Mouse (Mus musculus): ENCODE data around the gene Dhfr.
"Not testable (repeated sequence)": the region's sequence is repeated elsewhere in the genome, so short reads cannot be mapped to it uniquely, and the experiment has no call there.

Gene Dhfr

DNA sequence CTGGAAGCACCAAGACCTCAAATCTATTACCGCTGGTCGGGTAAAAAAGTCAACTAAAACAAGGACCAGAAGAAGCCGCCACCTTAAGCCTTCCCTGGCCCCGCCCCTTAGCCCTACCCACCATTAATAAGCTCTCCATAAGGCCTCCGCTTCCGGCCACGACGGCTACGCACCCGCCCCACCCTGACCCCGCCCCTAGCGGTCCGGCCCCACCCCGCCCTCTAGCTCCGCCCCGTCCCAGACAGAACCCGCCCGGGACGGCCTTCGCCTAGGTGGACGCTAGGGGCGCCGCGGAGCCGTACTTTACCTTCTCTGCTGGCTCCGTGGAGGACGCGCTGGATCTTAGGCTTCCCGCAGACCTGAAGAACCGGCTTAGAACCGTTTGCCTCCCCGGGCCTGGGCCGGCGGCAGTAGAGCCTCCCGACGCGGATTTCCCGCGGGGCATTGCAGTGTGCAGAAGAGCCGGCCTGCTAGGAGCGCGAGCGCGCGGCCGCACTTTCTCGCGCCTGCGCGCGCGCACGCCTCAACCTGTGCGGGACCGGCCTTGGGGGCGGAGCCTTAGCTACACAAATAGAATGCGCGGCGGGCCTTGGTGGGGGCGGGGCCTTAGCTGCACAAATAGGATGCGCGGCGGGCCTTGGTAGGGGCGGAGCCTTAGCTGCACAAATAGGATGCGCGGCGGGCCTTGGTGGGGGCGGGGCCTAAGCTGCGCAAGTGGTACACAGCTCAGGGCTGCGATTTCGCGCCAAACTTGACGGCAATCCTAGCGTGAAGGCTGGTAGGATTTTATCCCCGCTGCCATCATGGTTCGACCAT is at the start of gene Dhfr, which contains the start of gene Msh3:
Dhfr (plus strand) TSS at position 271 of the 816 bp plus-strand sequence.
Msh3 (minus strand) TSS at position 548 of the 816 bp plus-strand sequence.
- peak; percentile 95 for DNase-seq (ENCODE audit: low read depth)

DNA sequence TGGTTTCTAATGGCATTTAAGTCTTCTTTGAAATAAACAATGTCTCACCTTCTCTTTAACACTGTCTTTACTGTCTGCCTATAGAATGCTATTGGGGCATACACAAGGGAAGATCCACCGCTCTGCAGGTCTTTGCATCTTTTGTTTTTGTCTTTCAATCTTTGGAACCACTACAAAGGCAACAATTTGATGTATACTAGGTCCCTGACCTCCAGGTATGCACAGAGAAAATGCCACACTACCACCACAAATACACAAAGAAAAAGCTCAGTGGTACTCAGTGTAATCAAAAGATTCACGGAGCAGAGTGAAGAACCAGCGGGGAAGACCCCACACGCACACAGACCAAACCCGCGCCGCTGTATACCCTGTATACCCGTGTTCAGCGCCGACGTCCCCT is 48.8 kb upstream of the Dhfr start, which contains the start of gene Gm20379:
Gm20379 (plus strand) TSS at position 301 of the 400 bp plus-strand sequence.
- DNase-seq (ENCODE audit: low read depth) = no peak

DNA sequence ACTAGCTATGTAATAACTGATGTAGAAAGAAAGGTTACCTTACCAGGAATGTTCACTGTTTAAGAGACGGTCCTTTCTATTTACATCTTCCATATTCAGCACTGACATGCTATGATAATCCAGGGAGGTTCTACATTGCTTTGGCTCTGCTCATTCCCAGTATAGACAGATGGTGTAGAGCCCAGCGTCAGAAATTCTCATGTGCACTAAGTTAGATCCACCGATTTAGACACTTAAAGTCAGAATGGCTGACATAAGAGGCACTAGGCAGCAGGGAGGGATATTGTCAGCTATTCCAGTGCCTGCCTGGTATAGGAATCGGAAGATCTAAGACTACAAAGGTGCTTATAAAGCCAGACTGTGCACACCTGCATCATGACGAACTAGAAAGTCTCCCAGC is 39.9 kb upstream of the Dhfr start:
- no peak for DNase-seq (ENCODE audit: low read depth)

DNA sequence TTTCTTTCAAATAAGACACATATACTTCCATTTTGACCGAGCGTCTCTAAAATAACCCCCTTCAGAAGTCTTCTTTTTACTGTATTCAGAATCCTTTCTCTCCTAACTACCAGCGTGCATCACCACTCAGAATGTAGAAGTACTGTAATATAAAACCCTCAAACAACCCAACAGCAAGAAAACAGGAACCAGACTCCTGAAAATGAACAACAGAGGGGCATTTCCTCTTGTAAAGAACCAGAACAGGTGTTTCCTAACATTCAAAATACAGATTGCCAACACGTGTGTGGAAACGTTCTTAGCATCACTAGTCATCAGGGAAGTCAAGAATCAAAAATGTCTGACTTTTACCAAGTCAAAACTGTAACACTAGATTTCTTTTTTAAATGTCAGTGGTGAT is 33.8 kb upstream of the Dhfr start:
- DNase-seq (ENCODE audit: low read depth) = no peak

DNA sequence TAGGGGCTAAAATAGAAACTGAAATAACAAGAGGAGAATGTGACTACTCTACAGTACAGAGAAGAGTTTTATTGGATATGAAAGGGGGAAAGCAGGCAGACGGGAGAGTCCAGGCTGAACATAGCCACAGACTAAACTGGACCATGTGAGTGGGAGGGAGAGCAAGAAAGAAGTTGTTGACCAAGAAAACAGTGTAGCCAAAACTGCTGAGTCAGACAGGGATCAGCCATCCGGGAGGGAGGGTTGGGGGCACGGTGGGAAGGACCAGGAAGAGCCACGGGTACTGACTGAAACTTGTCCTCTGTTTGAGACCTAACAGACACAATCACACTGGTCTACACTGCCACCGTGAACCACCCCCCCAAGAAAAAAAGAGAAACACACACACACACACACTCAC is 28.5 kb upstream of the Dhfr start:
- no peak for DNase-seq (ENCODE audit: low read depth)

DNA sequence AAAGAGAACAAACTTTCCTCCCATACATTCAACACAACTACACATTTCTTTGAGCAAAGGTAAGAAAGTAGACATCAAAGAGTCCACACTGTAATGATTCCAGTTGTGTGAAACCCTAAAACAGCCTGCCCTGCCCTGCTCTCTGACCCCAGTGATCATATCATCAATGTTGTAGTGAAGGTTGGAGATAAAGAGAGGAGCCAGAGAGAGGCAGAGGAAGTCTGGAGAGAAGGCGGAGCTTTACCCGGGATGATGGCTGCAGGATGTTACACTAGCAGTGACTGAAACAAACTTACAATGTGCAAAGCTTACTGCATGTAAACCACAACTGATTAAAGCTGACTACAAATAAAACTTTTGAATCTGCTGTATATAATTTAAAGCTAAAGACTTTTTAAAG is 26.5 kb upstream of the Dhfr start:
- DNase-seq (ENCODE audit: low read depth) = no peak

DNA sequence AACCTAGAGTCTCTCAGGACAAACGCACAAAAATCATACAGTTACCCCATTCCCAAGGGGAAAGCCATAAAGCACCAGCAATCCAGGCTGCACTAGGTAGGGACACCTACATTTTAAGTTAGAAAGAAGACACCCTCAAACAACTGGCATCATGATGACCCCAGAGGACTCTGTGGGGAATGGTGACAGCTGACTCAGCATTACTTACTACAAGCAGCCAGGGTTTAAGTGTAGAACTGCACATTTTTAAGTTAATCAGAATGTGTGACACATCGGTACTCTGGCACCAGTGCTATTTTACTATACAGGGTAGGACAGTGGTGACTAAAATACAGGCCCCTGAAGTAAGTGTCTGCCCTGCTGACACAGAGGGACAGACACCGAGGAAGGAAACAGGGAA is 23.9 kb upstream of the Dhfr start:
- no peak for DNase-seq (ENCODE audit: low read depth)

DNA sequence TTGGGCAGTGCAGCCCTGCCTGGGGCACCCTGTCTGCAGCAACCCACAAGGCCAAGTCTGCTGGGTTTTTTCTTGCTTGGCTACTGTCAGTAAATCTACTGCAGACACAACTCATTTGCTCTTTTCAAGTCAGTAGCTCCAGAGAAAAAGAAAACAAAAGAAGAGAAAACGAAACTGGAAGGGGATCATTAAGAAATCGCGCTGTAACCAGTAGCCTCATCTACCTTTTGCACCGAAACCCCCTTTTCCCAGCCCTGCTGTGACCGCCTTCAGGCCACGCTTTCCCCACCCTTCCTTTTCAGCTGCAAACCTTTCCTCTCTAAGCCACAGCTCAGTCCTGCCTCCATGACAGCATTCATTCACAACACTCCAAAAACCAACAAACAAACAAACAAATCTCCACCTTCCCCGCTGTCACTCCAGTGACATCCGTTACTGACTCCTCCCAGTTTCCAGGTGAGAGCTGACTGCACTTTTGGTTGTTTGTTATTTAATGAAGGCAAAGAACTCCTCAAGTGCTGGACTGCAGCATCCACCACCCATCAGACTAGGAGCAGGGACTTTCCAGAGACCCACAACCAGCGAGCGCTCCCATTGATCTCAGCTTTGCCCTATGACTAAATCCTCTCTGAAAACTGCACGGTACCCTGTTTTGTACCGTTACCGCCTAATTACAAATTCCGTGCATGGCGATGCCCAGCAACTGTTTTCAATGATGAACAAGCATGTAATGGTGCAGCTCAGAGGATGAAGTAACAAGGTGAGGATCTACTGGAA is 22.2 kb upstream of the Dhfr start:
- DNase-seq (ENCODE audit: low read depth) = no peak

DNA sequence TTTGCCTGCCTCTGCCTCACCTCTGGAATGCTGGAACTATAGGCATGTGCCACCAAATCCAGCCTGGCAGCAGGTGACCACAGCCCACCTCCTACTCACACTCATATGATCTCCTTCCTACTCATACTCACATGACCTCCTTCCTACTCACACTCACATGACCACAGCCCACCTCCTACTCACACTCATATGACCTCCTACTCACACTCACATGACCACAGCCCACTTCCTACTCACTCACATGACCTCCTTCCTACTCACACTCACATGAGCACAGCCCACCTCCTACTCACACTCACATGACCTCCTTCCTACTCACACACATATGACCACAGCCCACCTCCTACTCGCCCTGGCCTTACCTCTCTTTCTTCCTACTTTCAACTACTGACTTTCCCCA is 17.7 kb upstream of the Dhfr start:
- no peak for DNase-seq (ENCODE audit: low read depth)

DNA sequence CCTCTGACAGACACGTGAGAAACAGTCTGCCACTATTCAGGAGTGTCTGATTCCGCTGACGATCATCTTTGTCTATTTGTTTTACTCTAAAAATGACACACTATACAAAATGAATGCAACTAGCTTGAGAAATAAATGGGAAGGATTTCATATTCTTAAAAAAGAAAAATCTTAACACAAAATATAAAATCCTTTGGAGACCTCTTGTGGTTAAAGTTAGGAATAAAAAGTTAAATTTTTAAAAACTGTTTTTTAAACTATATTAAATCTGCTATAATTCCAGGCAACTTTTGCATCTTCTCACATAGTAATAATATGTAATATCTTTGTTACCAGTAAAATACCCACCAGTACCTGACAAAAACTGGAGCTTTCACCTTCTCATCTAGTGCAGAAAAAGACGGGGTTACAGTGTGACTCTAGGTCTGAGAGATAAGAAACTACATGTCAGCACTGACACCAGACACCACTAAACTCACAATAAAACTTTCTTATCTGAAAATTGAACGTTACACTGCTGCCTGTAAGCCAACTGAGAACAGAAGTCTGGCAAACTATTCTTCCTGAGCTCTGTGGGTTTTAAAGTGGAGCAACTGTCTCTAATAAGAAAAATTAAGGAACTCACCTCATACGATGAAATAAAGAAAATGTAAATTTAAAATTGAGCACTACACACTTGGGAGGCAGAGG is 16.6 kb upstream of the Dhfr start:
- no peak for DNase-seq (ENCODE audit: low read depth)

DNA sequence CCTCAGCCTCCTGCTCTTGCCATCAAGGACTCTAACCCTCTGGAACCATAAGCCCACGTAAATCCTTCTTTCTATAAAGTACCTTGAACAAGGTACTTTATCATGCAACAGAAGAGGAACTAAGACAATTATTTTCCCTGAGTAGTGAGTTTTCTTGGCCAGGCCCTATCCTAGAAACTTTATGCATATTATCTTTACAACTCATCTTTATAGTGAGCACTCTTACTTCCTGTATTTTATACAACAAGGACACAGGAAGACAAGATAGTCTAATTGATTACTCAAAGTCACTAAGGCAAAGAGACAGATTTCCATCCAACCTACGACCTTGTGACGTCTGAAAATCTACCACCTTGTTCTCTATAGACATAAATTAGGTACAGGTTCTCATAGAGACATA is 14.7 kb upstream of the Dhfr start:
- DNase-seq (ENCODE audit: low read depth) = no peak

DNA sequence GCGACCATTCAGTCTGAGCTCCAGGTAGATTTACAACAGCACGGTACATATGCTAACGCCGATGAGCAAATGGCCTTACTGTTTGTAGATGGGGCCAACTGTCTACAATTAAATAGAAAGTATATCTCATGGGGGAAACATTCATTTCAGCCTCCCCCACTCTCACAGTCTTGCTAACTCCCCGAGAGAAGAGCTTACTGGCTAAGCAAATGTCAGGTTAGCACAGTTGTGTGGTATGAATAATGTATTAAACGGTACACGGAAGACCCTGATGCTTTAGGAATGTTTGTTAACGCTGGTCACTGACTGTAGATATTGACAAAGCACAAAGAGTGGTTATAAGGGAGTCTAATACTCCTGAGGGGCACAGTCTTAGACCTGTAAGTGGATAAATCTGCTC is 10.5 kb upstream of the Dhfr start:
- DNase-seq (ENCODE audit: low read depth) = no peak

DNA sequence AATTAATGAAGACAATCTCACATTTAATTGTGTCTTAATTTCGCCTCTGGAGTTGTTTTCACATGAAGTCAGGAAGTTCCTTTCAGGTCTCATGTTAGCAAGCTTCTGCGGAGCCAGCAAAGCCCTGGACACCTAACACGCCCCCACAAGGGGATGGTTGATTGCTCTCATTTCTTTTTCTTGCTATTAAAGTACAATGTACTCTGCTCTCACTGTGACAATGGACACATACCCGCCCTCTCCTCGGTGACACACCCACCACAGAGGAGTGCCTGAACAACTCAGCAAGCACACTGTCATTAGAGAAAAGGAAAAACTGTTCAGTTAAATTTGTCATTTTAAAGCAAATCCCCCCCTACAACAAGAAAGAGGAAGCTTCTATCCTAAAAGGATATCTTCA is 8.2 kb upstream of the Dhfr start:
- DNase-seq (ENCODE audit: low read depth) = no peak

DNA sequence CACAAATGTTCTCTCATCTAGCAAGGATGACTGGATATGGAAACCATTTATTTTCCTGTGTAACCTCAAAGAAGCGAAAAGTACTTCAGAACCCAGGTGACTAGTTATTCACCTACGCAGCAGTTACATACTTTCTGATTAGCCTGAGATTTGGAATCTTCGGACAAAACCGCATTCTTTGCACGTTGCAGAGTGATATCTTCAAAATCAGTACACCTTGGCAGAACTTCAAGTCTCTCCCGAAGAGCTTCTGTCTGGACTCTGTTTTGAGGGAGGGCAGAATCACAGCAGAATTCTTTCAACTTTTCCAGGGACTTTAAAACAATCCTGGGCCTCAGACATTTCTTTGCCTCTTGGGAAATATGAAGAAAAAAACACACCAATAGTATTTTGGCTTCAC is 3.4 kb upstream of the Dhfr start:
- no peak for DNase-seq (ENCODE audit: low read depth)

DNA sequence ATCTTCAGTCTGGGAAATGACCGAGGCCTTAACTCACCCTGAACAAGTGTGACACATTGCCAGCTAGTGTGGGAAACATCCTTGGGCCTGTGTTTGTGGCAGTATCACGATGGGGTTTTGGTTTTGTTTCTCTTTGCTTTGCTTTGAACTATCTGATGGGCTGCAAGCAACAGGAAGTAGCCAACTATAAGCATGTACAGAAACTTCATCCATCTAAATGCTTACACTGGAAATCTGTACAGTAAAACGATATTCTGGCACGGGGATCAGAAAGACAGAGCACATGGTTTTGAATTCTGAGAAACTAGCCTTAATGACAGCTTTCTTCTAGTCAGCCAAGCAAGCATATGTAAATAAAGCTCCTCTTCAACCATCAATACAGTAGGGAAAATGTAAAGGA is 570 bp upstream of the Dhfr start:
- peak; percentile 23 for DNase-seq (ENCODE audit: low read depth)

DNA sequence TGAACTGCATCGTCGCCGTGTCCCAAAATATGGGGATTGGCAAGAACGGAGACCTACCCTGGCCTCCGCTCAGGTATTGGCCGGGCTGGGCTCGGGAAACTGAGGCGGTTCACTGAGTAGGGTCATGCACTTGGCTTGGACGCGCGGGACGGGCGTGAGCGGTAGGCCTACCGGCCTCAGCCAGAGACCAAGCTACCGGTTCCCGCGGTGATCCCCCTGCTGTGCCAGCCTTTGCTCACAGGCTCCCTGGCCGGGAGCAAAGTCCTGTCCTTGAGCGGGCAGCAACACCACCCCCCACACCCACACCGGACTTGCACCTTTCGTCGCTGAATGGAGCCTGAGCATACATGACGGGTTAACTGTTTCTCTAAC is 732 bp downstream of the Dhfr start:
- no peak for DNase-seq (ENCODE audit: low read depth)

DNA sequence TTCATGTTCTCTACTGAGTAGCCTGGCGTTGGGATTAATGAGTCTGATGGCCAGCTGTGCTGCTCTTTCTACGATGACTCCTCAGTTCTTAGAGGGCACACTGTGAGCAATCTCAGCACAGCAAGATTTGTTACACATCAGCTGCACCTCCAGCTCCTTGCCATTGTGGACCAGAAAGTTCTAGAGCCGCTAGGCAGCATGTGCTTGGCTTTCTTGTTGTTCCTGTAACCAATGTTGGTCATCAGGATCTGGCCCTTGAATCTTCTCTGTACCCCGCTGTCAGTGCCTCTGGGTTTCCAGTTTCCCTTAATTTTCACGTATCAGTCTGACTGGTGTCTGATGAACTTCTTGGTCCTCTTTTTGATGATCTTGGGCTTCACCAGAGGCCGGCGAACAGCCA is 1.9 kb downstream of the Dhfr start:
- no peak for DNase-seq (ENCODE audit: low read depth)

DNA sequence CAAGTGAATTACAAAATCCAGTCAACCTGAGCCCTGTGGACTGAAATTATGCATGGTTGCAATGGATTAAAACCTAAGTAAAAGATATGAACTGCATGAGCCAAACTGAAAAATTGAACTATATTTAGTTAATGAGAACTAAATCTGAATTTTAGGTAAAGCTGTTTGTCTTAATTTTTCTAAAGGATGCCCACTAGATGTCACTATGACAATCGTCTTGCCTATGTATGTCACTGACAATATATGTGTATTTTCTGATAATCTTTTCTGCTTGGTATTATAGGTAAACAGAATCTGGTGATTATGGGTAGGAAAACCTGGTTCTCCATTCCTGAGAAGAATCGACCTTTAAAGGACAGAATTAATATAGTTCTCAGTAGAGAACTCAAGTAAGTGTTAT is 3.1 kb downstream of the Dhfr start:
- DNase-seq (ENCODE audit: low read depth) = no peak

DNA sequence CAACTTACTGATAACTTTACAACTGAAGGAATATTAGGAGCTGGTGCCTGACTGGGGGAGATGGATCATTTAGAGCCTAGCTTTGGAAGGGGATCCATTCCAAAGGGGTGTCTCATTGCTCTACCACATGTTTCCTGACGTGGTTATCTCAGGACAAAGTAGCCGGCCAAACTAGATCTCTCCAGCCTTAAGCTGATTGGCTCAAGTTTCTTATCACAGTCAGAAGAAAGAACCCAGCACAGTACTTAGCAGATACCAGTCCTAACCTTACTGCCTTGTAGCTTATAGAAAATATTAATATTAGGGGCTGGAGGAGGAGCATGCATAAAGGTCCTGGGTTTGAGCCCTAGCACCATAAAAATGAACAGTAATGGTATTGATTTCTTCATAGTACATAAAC is 7.1 kb downstream of the Dhfr start:
- no peak for DNase-seq (ENCODE audit: low read depth)

DNA sequence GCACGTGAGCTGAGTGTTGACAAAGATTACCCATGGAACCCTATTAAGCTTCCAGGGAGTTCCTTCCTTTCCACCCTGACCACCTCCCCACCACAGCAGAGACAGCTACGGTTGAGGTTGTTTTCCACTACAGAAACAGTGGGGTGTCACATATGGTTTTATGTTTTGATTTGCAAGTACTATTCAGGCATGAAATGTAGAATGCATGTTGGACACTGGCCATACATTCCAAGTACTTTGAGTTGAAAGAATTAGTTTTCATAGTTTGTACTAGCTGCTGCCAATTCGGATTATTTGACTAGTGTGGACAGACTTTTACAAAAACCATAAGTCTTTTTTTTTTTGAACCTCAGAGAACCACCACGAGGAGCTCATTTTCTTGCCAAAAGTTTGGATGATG is 10.8 kb downstream of the Dhfr start:
- no peak for DNase-seq (ENCODE audit: low read depth)

DNA sequence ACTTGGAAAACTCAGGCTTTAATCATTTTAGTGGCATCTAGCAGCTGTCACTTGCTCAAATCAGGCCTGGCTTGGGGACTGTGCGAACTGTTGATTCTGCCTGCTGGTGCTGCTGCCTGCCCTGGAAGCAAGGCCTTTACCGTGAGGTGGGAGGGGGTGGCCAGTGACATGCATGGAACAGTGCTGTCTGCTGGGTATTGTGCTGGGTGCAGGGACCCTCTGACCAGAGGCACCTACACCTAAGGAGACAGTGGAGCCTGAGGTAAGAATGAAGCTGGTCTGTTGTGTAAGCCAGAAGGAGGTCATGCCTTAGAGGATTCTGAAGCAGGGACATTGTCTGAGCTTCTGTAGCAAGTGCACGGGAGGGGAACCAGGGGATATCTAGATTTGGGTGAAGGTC is 16.3 kb downstream of the Dhfr start:
- DNase-seq (ENCODE audit: low read depth) = no peak

DNA sequence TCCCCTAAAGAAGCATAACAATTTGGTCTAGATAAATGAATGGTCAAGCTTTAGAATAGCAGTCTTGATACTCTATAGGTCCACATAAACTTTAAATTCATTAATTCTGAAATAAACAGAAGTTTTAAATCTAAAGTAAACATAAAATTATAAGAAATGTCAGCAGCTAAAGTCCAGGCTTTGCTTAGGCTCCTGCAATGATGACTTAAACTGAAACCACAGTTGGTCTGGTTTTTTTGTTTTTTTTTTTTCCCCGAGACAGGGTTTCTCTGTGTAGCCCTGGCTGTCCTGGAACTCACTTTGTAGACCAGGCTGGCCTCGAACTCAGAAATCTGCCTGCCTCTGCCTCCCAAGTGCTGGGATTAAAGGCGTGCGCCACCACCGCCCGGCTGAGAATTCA is 16.9 kb downstream of the Dhfr start:
- DNase-seq (ENCODE audit: low read depth) = not testable (repeated sequence)

DNA sequence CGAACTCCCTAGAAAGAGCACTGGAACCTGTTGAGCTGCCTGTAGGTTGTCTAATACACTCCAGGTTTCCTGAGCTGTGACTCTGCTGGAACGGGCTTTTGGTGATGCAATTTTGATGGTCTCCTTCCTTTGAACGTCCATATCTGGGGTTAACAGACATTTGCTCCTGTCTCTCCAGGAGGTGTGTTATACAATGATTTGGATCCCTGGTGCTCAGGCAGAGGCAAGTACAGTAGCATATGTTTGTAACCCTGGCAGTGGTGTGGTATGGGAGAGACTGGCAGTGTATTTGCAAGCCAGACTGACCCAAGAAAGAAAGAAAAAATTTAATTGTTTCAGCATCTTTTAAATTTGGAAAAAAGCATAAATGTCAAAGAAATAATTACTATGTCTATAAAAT is 32.8 kb downstream of the Dhfr start:
- no peak for DNase-seq (ENCODE audit: low read depth)

All from c-Kit-positive CD71-positive TER-119-negative erythroid progenitor cells, embryonic 14.5 days (primary cell).